Mouse (Mus musculus): ENCODE measurements at regions not wholly inside any gene's neighbourhood (a gene's known extent, or its start where the extent isn't known, plus 50 kb on each side); places are given as distances from the start of the nearest gene placed in this dataset.
"Not testable (repeated sequence)": the region's sequence is repeated elsewhere in the genome, so short reads cannot be mapped to it uniquely, and the experiment has no call there.

- no peak for DNase-seq (ENCODE audit: low spot score)
Measured at GRCm38 (mm10) chr14:54148626-54149025, 105.3 kb downstream of the Dad1 start.

GRCm38 (mm10) chr14:54148121-54148520 is 105.8 kb downstream of the Dad1 start:
- no peak for DNase-seq (ENCODE audit: low spot score)

DNA sequence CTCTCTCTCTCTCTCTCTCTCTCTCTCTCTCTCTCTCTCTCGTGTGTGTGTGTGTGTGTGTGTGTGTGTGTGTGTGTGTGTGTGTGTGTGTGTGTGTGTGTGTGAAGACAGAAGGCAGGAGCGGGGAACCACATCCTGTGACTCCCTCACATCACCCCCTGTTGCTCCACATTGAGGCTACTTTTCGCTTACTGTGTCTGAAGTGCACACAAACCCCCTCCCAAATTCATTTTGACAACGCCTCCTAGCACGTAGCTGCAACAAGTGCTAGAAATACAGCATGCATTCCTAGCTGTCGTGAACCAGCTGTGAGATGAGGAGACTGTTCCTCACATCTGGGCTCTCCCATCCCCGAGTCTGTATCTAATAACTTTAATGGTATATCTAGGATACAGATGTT is 106.4 kb downstream of the Dad1 start:
- DNase-seq (ENCODE audit: low spot score), result no peak

GRCm38 (mm10) chr14:54145743-54146741 is 107.9 kb downstream of the Dad1 start:
- no peak for DNase-seq (ENCODE audit: low spot score)

- no peak for DNase-seq (ENCODE audit: low spot score)
Measured at GRCm38 (mm10) chr14:54143828-54144227, 110.1 kb downstream of the Dad1 start.

DNA sequence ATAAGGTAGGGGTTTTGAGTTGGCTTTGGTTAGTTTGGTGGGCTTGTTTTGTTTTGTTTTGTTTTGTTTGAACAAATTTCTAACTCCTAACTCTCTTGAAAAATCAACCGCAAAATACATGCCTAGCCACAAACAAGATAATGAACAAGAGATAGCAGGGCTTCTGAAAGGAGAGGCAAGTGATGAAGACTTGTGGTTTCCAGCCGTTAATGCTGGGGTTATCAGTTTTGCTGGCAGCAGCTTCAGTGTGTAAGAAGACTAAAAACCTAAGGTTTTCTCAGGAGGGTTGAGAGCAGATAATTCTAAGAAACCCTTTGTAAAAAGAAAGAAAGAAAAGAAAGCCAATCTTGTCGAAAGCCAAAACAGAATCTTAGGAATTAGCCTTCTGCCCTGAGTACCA is 115.6 kb downstream of the Dad1 start:
- DNase-seq (ENCODE audit: low spot score), result no peak

GRCm38 (mm10) chr14:54136538-54136937 is 117.4 kb downstream of the Dad1 start:
- no peak for DNase-seq (ENCODE audit: low spot score)

GRCm38 (mm10) chr14:54128334-54128733 is 125.6 kb downstream of the Dad1 start:
- no peak for DNase-seq (ENCODE audit: low spot score)

GRCm38 (mm10) chr14:54125510-54125909 is 128.4 kb downstream of the Dad1 start:
- no peak for DNase-seq (ENCODE audit: low spot score)

GRCm38 (mm10) chr14:54121973-54122372 is 131.9 kb downstream of the Dad1 start:
- no peak for DNase-seq (ENCODE audit: low spot score)

DNA sequence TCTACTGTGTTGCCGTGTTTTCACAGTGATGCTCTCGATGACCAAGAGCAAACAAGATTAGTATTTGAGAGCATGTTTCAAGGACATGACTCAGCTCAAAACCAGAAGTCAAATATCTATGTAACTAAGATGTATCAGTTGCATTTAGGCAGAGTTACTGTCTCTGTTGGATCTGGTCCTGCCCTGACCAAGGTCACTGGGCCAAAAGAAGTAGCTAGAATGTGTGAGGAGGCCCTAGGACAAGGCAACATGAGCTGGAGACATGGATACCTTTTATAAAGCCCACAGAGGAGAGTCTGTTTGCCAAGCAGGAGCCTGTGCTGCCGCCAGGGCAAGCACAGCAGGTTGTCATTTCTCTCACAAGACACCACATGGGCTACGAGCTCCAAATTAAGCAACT is 132.6 kb downstream of the Dad1 start:
- DNase-seq (ENCODE audit: low spot score), result no peak

- DNase-seq (ENCODE audit: low spot score), result no peak
Measured at GRCm38 (mm10) chr14:54120194-54120593, 133.7 kb downstream of the Dad1 start.

- DNase-seq (ENCODE audit: low spot score), result not testable (repeated sequence)
Measured at GRCm38 (mm10) chr14:54117607-54118006, 136.3 kb downstream of the Dad1 start.

DNA sequence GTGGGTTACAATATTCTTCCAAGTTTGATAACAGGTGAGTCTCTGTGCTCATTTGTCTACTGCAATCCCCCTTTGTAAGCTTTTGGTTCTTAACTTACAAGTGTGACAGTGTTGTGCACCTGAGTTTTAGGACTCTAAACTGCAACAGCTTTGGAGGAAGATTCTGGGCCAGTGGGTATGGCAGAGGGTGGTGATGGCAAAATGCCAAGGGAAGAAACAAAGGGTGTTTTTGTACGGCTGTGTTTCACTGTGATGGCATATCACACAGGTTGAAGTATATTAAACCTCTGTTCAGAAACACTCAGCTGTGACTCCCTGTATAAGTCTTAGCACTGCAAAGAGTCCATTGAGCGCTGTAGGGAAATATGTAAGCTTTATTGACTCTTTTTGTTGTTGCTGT is 140.7 kb downstream of the Dad1 start:
- DNase-seq (ENCODE audit: low spot score), result no peak

DNA sequence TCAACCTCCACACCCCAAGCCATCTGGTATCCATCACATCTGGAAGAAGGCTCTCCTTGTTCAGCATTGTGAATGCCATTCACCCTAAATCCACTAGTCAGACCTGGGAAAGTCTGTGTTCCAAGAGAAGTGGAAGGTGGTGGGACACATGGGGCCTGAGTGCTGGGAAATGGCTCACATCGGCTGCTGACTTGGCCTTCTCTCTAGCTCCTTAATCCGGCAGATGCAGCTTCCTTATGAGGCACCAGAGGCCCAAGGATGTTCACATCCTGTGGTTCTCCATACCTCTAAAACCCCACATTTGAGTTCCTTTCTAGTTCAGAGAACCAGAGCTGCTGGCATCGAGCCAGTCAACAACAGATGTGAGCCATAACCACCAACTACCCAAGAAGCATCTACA is 142.9 kb downstream of the Dad1 start:
- DNase-seq (ENCODE audit: low spot score), result no peak

DNA sequence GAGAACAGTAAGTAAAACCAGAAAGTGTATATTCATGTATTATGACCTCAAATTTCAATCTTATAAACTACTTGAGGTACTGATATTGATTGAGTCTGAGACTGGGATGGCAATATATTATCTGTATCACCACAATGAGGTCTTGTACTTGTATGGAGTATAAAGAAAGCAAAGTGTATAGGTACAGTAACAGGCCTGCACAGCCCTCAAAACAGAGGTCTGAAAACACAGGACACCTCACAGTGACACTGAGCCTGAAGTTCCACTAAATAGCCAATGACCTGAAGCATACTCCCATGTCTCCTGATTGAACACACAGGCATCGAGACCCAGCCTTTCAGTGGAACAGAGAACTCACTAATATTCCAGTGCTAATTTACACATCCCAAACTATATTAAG is 144.8 kb downstream of the Dad1 start:
- no peak for DNase-seq (ENCODE audit: low spot score)

- DNase-seq (ENCODE audit: low spot score), result no peak
Measured at GRCm38 (mm10) chr14:54108311-54109074, 145.4 kb downstream of the Dad1 start.

- DNase-seq (ENCODE audit: low spot score), result no peak
Measured at GRCm38 (mm10) chr14:54107204-54107796, 146.6 kb downstream of the Dad1 start.

- DNase-seq (ENCODE audit: low spot score), result no peak
Measured at GRCm38 (mm10) chr14:54104243-54104642, 149.7 kb downstream of the Dad1 start.

DNA sequence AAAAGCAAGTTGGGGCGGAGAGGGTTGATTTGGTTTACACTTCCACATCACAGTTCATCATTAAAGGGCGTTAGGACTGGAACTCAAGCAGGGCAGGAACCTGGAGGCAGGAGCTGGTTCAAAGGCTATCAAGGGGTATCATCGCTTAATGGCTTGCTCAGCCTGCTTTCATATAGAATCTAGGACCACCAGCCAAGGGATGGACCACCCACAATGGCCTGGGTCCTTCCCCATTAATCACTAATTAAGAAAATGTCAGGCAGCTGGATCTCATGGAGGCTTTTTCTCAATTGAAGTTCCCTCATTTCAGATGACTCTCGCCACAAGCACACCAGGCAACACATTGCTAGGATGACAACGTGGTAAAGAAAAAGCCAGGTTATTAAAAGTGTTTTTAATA is 150.4 kb downstream of the Dad1 start:
- DNase-seq (ENCODE audit: low spot score), result no peak

- no peak for DNase-seq (ENCODE audit: low spot score)
Measured at GRCm38 (mm10) chr14:54103115-54103514, 150.8 kb downstream of the Dad1 start.

DNA sequence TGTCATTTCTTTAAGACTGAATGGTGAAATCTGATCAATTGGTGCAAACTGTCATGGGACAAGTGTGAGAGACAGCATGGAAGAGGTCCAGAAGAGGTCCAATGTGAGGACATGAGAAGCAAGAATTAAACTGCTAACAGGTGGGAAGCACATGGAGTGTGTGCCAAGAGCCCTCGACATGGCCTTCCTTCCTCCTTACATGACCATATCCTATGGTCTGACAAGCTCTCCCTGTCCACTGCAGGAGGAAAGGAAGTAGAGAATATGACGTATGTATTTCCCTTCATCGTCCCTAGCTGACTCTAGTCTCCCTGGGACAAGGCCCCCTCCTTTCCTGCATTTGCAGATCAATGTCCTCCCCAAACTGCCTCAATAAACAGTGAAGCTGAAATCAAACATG is 152.1 kb downstream of the Dad1 start:
- no peak for DNase-seq (ENCODE audit: low spot score)

GRCm38 (mm10) chr14:54099360-54099759 is 154.5 kb downstream of the Dad1 start:
- DNase-seq (ENCODE audit: low spot score), result no peak
